Mouse (Mus musculus): ENCODE results near the gene Rnf185.

Gene Rnf185

DNA sequence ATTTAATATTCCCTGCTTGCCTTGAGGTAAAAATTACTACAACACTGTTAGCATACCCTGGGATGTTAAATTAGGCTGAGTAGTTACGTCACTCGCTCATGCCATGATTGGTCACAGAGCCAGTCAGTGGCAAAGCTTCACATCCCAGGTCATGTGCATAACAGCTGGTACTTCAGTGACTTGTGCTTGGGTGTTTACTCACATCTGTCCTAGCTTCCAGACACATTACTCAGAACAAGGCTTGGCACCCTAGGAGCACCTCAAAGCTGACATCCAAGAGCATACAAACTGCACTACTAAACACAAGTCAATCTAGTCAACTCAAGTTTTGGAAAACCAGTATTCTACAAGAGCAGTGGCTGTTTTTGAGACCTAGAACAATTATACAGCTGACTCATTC lies 9.1 kb downstream of the Rnf185 start:
- DNase-seq (ENCODE audit: low spot score): no peak

DNA sequence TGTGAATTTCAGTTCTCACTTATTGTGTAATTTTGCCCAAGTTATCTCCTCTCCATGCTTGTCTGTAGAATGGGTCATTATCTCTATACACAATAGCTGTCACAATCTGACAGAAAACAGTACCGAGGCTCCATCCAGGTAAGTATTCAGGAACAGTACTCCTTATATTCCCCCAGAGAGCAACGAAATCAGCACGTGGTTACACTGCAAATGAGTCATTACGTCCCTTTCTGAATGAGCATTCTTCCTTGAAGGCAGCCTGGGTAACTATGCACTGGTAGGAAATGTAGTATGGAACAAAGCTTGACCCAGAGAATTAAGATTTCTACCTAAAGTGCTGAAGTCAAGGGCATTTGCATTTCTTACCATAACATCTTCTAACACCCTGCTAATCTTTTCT lies 9.5 kb downstream of the Rnf185 start:
- DNase-seq (ENCODE audit: low spot score): no peak

DNA sequence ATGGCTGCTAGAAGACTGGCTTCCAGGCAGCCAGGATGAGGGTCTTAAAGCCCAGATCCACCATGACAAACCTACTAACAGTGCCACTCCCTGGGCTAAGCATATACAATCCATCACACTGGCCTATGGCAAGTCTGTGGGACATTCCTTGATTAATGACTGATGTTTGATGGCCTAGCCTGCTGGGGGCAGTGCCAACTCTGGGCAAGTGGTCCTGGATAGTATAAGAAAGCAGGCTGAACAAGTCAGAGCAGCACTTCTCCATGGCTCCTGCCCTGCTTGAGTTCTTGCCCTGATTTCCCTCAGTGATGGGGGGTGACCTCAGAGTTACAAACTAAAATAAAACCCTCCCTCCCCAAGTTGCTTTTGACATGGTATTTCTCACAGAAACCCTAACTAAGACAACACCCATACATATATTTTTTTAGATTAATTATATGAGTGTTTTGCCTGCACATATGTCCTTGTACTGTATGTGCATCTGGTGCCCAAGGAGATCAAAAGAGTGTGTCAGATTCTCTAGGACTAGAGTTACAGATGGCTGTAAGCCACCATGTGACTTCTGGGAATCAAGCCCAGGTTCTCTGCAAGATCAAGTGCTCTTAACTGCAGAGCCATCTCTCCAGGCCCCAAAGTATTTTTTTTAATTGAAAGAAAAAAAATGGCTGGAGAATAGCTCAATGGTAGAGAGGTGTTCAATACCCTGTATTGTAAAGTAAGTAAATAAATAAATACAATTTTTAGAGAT lies 10.3 kb downstream of the Rnf185 start:
- no peak for DNase-seq (ENCODE audit: low spot score)

DNA sequence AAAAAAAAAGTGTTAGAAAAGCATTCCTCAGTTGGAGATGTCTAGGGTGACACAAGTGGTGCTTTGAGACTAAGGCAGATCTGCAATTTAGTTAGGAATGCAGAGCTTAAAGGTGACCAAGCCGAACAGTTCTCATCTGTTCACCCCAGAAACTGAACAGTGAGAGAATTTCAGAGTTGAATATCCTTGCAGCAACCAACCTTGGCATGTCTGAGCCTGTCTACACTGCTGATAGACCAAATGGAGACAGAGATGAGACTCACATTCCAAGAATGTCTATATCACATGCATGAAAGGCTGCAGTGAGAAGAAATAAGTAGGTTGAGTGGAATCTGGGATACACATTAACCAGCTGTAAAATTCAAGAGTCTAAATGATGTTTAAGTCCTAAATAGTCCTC lies 14.5 kb downstream of the Rnf185 start:
- DNase-seq (ENCODE audit: low spot score): no peak

DNA sequence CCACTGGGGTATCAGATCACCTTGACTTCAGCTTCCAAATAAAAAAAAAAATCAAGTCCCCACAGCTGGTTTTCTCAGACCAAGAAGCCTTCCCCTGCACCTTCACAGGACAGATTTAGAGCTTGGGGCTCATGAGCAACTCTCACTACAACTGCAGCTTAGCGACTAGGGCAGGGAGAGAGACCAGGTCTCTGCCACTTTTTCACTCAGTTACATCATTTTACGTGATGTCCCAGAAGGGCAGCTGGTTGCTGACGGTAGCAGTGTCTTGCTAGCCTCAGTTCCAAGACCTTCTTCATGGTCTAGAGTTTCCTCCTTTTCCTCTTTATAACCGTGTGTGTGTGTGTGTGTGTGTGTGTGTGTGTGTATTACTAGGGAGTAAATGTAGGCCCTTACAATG lies 18.4 kb downstream of the Rnf185 start:
- DNase-seq (ENCODE audit: low spot score): no peak

DNA sequence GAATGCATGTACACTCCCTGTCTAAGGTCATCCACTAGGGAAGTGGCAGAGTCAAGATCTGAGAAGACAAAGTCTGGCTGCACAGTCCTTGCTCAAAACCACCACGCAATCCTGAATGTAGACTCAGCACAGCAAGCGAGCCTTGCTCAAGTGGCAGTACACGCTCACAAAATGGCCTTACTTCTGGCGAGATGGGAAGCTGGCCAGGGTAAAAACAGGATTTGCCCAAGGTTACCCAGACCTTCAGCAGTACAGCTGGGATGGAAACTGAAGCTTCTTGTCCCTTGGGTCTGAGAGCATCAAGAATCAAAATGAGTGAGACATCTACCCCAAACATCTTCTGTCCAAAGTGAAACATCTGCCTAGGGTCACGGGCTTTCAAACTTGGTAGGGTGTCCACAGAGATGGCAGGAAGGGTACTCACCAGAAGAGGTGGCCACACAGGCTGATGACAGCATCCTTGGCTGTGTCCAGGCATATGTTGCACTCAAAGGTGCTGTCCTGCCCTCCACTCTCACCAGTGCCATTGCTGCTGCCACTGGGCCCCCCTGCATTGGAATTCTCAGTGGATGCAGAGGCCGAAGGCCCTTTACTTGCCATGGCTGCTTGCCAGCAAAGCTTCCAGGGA lies 20.1 kb downstream of the Rnf185 start:
- DNase-seq (ENCODE audit: low spot score): no peak

DNA sequence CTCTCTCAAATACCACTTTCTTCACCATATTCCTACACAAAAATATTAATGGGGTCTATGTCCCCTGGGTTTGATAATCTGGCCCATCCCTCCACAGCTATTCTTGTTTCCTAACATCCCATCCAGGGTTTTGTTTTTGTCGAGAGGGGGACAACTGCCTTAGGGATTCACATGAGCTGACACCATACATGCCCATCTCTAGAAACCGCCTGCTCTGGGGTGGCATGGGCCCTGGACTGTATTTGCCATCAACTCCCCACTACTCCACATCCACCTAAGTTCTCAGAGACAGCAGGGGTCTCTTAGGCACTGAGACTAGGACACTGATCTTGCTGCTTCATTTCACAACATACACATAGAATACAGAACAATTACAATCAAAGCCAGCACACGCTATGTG lies 20.6 kb downstream of the Rnf185 start:
- no peak for DNase-seq (ENCODE audit: low spot score)

DNA sequence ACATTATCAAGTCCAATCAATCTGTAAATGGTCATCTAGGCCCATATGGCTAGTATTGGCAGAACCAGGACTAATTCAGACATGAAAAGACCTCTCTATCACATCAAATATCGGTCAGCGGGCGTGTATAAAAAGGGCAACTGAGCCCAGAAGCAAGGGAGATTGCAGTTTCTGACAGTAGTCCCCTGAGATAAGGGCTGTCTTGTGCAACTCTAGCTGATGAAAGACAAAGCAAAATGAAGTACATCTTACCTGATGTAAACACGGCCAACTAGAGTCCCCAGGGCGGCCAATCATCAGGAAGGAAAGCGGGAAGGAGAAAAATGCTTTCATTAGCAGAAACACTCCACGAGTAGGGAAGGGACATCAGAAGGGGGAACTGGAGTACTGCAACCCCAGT lies 23.5 kb downstream of the Rnf185 start:
- no peak for DNase-seq (ENCODE audit: low spot score)

DNA sequence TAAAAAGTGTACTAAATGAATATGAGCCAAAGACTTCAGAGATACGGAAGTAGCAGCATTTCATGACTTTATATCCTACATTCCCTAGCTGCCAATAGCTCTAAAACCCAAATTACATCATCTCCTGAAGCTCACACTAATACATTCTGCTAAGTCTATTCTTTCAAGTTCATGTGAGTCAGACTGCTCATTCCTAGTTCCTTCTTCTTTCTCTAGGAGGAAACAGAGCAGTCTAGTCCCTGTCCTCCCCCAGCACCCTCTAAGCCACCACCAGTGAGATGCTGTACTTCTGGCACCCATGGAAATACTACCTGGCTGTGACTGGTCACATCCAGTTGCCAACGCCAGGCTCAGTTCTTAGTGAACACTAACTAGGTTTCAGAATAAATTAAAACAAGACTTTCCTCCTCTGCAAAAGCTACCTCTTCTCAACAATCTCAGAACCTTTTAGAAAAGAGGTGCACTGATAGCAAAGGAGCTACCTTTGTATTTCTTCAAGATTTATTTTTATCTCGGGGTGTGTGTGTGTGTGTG lies 24.4 kb downstream of the Rnf185 start:
- no peak for DNase-seq (ENCODE audit: low spot score)

DNA sequence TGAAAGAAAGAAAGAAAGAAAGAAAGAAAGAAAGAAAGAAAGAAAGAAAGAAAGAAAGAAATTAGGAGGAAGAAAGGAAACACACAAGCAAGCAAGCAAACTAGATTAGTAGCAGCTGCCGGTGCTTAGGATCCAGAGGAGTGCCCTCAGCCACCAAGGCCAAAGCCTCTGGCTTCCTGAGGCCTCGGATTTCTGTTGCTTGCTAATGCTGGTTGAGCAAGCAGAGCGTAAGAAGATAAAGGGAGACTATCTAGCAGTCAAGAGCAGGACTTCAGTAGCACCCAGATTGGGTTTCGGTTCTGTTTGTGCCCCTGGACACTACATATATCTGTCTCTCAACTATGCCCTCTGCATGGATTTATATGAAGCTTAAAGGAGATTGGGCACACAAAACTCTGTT lies 29.9 kb downstream of the Rnf185 start:
- no peak for DNase-seq (ENCODE audit: low spot score)

DNA sequence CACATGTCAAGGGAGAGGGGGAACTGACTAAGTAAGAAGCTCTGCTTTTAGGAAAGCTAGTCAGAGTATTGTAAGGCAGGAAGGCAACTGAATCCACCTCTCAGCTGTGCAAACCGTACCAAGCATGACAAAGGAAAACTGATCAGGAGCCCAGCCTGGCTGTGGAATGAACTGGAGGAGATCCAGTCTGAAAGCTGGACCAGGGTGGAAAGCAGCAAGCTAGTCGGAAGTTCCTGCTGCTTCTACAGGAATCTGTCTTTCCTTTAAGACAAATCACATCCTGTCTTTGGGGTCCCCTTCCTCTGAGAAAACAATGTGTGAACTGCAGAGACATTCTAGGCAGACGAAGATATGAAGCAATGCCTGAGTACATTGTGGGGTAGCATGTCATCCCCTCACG lies 33.4 kb downstream of the Rnf185 start:
- no peak for DNase-seq (ENCODE audit: low spot score)

DNA sequence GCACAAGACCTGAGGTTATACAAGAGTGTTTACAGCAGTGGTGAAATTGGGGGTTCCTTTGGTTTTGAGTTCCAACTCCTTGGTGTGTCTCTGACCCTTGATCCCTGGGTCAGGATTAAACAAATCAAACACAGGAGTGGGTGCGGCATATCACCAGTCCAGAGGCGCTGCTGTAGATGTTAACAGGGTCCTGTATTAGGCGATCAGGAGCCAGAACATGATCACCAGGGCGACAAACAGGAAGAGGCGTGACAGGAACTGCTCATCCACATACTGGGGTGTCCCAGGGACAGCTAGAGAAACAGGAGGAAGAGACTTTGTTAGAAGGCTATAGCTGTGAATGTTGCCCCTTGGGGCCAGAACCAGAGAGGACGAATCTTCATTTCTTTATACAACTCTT lies 34.4 kb downstream of the Rnf185 start:
- no peak for DNase-seq (ENCODE audit: low spot score)

DNA sequence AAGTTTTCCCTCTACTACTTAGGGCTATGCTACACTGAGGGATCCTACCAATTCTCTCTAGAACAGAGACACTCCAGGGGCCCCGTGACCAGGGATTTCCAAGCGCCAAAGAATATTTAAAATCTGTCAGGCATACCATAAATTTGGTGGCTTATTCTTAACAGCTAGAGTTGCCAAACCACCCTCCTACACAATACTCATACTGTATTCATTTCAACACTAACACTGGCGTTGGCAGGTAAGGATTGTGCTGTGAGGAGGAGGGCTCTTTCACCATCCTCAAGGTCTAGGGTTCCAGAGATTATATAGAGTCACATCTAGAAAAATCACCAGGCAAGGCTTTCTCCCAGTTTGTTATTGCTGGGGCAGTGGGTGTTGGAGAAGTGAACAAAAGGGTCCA lies 35.8 kb downstream of the Rnf185 start:
- no peak for DNase-seq (ENCODE audit: low spot score)

DNA sequence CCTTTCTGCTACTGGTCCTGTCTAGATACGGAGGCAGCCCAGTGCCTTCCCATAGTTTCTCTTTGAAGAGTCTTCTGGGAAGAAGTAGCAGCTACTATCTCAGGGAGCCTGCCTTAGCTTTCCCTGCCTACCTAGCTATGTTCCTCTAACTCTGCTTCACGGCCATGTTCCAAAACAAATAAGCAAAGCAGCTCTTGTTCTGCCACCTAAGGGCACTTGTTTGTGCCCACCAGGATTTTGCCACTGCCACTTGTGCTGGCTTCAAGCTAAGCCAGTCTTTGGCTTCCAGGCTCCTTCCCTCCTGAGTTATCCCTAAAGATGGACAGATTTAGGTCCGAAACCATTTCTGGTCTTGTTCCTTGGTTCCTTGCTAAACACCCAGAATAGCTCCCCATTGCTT lies 40.1 kb downstream of the Rnf185 start:
- no peak for DNase-seq (ENCODE audit: low spot score)

DNA sequence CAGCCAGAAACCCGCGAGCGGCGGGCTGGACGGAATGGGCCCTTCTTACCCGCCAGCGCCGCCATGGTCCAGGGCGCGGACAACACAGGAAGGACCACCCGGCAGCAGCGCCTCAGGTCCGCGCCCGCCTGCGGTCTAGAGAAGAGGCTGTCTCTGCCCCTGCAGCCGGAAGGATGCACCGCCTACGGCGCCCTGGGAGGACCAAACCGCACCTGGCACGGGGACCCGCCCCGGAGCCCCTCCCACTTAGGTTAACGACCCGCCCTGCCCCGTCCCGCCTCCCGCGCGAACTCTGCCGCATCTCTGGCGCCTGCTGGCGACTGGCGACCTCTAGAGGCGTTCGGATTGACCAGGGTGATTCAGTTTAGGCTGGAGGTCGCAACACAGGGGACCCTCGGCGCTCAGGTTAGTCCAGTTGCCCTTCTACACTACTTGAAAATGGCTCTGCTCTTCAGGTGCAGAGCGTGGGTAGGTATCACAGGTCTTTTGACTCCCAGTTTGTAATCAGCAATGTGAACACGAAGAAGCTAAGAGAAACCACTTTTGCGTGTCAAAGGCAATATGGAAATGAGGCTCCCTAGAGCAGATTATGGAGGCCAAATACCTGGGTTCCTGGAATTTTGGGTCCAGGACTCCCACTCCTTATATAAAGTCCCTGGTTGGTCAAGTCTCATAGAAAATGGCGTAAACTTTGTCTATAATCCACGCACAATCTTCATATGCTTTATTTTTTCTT lies 43.0 kb downstream of the Rnf185 start, which contains the start of gene Limk2:
Gene Limk2, minus strand, starts transcription at position 193 of the 736 bp plus-strand sequence.
- peak; percentile 97 for DNase-seq (ENCODE audit: low spot score)

DNA sequence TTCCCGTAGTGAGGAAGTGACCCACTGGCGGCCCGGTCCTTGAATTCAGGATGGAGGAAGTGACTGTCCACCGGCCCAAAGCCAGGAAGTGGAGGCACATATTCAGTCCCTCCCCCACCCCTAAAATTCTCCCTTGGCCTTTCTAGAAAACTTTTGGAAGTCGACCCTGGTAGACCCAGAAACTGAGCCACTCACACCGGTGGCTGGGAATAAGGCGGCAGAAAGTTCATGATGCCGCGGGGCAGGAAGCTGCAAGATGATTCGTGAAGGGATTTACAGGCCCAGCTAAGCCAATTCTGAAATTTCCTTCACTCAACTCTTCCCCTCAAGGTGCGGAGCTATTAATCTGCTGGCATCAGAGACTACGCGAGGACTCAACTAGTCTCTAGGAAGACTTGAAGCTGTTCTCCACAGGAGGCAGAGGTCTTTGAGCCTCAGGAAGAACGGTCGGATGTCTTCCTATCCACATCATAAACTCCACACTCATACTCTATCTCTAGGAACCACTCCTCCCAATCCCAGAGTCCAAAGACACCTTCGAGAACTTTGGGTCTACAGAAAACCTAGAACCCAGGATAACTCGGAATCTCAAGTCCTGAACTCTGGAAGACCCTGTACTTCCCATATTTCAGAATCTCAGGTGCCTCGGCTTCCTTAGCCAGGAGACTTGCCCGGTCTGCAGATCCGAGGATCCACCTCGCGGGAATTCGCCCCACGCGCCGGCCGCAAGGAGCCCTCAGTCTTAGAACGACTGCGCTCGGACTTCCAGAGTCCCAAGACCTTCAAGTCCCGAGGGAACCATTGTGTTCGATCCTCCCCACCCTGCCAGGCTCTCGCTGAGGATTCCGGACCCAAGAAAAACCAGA lies 43.8 kb downstream of the Rnf185 start:
- DNase-seq (ENCODE audit: low spot score): no peak

DNA sequence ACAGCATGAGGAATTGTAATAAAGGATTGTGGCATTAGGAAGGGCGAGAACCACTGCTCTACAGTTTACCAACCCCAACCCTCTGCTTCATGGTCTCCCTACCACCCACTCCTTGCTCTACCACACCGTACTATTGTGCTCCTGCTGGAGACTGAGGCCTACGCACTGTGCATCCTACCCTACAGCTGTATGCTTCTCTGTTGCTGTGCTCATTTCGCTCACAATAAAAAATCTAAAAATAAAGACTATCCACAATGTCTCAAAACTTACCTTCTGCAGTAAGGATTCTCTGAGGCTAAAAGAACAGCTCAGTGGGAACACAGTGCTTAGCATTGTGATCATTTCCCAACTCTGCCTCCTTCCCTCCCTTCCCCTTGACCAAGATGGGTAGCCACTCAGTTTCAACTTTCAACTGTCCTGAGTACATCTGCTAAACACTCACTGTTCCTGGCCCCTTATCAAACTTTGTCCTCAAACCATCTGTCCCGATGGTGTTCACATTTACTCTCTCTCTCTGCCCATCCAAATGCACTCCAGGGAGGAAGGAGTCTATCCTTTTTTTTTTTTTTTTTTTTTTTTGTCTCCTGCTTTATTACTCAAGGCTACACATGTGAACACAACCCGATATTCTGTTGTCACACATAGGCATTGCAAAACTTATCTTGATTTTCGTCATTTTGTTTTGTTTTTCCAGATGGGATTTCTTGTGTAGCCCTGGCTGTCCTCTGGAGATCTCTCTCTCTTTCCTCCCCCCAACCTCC lies 47.7 kb downstream of the Rnf185 start:
- DNase-seq (ENCODE audit: low spot score): no peak

DNA sequence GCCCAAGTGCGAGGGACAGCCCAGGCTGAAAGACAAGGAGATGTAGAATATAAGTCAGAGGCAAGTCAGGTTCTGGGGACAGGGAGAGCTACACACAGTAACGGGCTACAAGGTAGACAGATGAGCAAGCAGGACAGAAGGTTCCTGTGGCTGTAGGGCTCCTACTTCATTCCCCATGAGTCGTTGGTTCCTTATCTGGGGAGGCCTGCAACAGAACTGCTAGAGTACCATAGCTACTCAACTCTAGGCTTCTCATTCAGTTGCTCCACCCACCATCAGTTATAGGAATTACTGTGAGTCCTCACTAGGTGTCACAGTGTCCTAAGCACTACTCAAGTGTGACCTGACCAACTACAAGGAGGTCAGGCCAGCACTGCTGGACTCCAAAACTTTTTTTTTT lies 49.1 kb downstream of the Rnf185 start:
- no peak for DNase-seq (ENCODE audit: low spot score)

DNA sequence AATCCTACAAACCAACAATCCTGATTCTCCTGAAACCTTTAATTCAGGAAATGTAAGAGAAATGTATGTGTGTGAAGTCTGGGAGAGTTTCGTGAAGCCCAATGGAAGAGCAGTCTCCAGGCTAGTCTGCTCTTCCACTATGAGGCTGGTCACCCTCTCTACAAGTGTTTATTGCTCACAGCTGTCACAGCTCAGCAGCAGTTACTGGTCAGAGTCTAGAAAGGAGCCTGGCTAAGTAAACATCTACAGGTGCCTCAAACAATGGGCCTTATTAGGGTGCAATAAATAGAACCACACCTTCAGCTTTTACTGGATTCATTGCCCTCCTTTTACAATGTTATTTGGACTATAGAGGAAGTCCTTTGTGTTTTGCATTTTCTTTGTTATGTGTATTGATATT lies 53.8 kb downstream of the Rnf185 start:
- peak; percentile 46 for DNase-seq (ENCODE audit: low spot score)

DNA sequence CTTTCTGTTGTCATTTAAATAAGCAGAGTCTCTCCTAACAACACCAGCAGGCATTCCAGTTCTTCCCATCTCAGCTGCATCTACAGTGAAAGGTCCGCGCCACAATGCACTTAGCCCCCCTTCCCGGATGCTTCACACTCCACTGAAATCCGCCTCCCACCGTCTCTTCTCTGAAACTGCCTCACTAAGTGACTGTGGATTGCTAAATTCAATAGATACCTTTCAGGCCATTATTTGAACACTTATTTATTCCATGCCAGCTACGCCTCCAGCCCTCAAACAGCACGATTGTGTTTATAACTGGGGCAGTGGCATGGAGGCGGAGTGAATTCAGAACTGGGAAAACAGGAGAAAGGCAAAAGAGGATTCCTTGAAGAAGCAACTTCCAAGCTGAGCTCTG lies 55.6 kb downstream of the Rnf185 start:
- DNase-seq (ENCODE audit: low spot score): no peak

DNA sequence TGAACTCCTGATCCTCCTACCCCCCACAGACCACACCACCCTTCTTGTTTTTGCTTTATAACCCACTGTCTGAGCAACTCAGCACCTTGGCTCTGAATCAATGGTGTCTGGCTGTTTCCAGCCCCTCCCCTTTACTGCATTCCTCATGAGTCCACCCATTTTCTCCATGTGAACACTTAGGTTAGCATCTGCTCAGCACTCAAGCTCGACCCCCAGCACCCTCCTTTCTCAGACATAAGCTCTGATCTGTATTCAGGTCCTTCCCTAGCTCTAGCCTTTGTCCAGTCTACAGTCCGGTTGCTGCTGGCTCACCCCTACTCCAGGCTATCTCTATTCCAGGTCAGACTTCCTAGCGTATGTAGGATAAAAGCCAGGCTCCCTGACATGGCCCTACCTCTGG lies 56.1 kb downstream of the Rnf185 start:
- no peak for DNase-seq (ENCODE audit: low spot score)

Data from yolk sac, embryonic 10.5 days (tissue).